Mouse (Mus musculus) embryonic facial prominence, embryonic 14.5 days (tissue): ENCODE data around the gene Lrrn4. TPM values are rescaled to one million over a fixed set of nuclear protein-coding genes. Genes with fewer than 3 reads are reported as not detected.

Experiments
- ATAC-seq: fragments of 200-750 bp; cut with Nextera tagmentation; 2 replicates; pipeline ENCODE4 v1.8.0; 2017; ENCODE audit warnings: low read depth, moderate number of reproducible peaks, moderate TSS enrichment
- DNase-seq: peaks from one replicate; pipeline ENCODE4 v3.0.0-alpha.2; 2015; ENCODE audit warnings: low spot score
- H3K27ac ChIP-seq: fragments of 300-500 bp; sonication (generic); replicated peaks from 2 replicates; pipeline ENCODE4 v1.5.1; 2014; ENCODE audit warnings: low read depth, mild to moderate bottlenecking, low read length, moderate library complexity
- H3K27me3 ChIP-seq: fragments of 300-500 bp; sonication (generic); replicated peaks from 2 replicates; pipeline ENCODE4 v1.6.1; 2014; ENCODE audit warnings: low read length; ENCODE audit not compliant: control insufficient read depth, insufficient read depth
- H3K36me3 ChIP-seq: fragments of 300-500 bp; sonication (generic); 2 replicates; pipeline ENCODE4 v1.6.1; 2014; ENCODE audit warnings: low read length, mixed read lengths; ENCODE audit not compliant: control insufficient read depth, insufficient read depth
- H3K4me1 ChIP-seq: fragments of 300-500 bp; sonication (generic); 2 replicates; pipeline ENCODE4 v1.6.1; 2014; ENCODE audit warnings: antibody characterized with exemption, low read length; ENCODE audit not compliant: control insufficient read depth, insufficient read depth
- H3K4me2 ChIP-seq: fragments of 300-500 bp; sonication (generic); 2 replicates; pipeline ENCODE4 v1.6.1; 2014; ENCODE audit warnings: low read depth, mild to moderate bottlenecking, low read length, moderate library complexity, mixed read lengths
- H3K4me3 ChIP-seq: fragments of 300-500 bp; sonication (generic); 2 replicates; pipeline ENCODE4 v1.5.1; 2014; ENCODE audit warnings: low read depth, mild to moderate bottlenecking, low read length
- H3K9ac ChIP-seq: fragments of 300-500 bp; sonication (generic); 2 replicates; pipeline ENCODE4 v1.6.1; 2014; ENCODE audit warnings: low read depth, mild to moderate bottlenecking, low read length, moderate library complexity, mixed read lengths
- H3K9me3 ChIP-seq: fragments of 300-500 bp; sonication (generic); 2 replicates; pipeline ENCODE4 v1.6.1; 2016; ENCODE audit warnings: low read length; ENCODE audit not compliant: control insufficient read depth
- WGBS: fragments of 180-500 bp; shearing (Covaris S2); extraction: QIAGEN DNeasy Blood & Tissue Kit; methylation state at CpG from one replicate; pipeline ENCODE4 v1.1.7; 2014; 5-methylcytosine and 5-hydroxymethylcytosine counted together
- polyA plus RNA-seq: library from polyadenylated mRNA; unstranded; fragments of >200 nt; fragmentation: Nextera tagmentation; extraction: Ambion mirVana; gene quantifications from 2 replicates; pipeline ENCODE4 v1.2.1, GENCODE M21; 2014

Gene Lrrn4
- polyA plus RNA-seq, 1 experiment from 2014 or later: 0.06 TPM

- Histone ChIP-seq H3K4me1 (no peaks in the 10 kb centered on the region; the same call in 1 of the 2 replicates), H3K27me3 (peaks cover 36% of the 10 kb centered on the region), H3K36me3 (no peaks in the 10 kb centered on the region), H3K9ac (peak overlapping the region; percentile 43), H3K9me3 (no peaks in the 10 kb centered on the region), H3K4me3 (peak overlapping the region; percentile 53), H3K4me2 (peak overlapping the region; percentile 95), H3K27ac (no peak overlapping the region)
- DNase-seq (peak; percentile 73), ATAC-seq (peak; percentile 82)
- 1% methylated on average over 21 of the region's 58 CpGs for WGBS
Observed at GRCm38 (mm10) chr2:132879261-132880044, 1.2 kb downstream of the Lrrn4 start.

- Histone ChIP-seq H3K4me2 (no peak overlapping the region), H3K9me3 (no peaks in the 10 kb centered on the region), H3K27ac (no peak overlapping the region), H3K4me3 (no peak overlapping the region), H3K36me3 (no peaks in the 10 kb centered on the region), H3K27me3 (peaks cover 36% of the 10 kb centered on the region), H3K9ac (no peak overlapping the region), H3K4me1 (no peaks in the 10 kb centered on the region; the same call in 1 of the 2 replicates)
- DNase-seq (no peak), ATAC-seq (no peak)
- WGBS: 62% methylated on average over 1 of the region's 1 CpGs
Observed at GRCm38 (mm10) chr2:132876991-132877390, 3.7 kb downstream of the Lrrn4 start.

DNA sequence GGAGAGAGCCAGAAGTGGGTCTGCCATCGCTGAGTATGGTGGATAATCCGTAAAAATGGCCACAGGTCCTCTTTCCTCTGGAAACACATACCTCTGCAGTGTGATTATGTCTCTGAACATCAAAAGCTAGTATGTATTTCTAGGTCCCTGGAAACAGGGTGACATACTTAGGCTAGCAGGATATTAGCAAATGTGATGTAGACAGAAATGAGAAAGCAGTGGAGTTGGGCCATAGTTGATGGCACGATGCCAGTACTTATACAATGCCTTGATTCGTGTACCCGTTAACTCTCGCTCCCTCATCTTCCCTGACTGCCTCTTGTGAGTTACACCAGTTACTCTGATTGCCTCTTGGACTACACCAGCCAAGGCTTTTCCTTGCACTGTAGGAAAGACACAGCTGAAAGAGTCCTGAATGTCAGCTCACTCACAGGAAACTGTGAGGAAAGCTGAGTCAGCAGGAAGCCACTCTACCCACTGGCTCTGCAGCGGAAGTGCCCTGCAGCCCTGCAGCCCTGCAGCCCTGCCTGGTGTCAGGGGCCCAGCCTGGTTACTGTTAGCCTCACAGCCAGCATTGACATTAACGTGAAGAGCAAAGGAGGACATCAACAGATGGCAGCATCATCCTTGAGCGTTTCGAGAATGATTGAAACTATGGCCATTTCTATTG lies 6.9 kb downstream of the Lrrn4 start:
- Histone ChIP-seq H3K27me3 (peaks cover 15% of the 10 kb centered on the region), H3K4me3 (no peak overlapping the region), H3K27ac (no peak overlapping the region), H3K9me3 (no peaks in the 10 kb centered on the region), H3K9ac (no peak overlapping the region), H3K36me3 (no peaks in the 10 kb centered on the region), H3K4me2 (no peak overlapping the region), H3K4me1 (no peaks in the 10 kb centered on the region)
- ATAC-seq (no peak), DNase-seq (no peak)
- 77% methylated on average over 10 of the region's 10 CpGs for WGBS

- no peak overlapping the region for H3K27ac ChIP-seq
- H3K9me3 ChIP-seq: no peaks in the 10 kb centered on the region
- no peak for ATAC-seq
- H3K27me3 ChIP-seq: no peaks in the 10 kb centered on the region
- no peak overlapping the region for H3K4me3 ChIP-seq
- H3K36me3 ChIP-seq: peaks cover 7% of the 10 kb centered on the region; the same call in 1 of the 2 replicates
- no peak for DNase-seq
- WGBS: 58% methylated on average over 3 of the region's 3 CpGs
- H3K9ac ChIP-seq: no peak overlapping the region
- H3K4me2 ChIP-seq: no peak overlapping the region
- no peaks in the 10 kb centered on the region for H3K4me1 ChIP-seq
Observed at GRCm38 (mm10) chr2:132871663-132872062, 9.0 kb downstream of the Lrrn4 start.

GRCm38 (mm10) chr2:132870286-132870685 lies 10.4 kb downstream of the Lrrn4 start:
- no peak for ATAC-seq
- no peak overlapping the region for H3K27ac ChIP-seq
- H3K9me3 ChIP-seq: no peaks in the 10 kb centered on the region
- WGBS: 77% methylated on average over 4 of the region's 4 CpGs
- H3K27me3 ChIP-seq: no peaks in the 10 kb centered on the region
- peaks cover 15% of the 10 kb centered on the region; the same call in 1 of the 2 replicates for H3K36me3 ChIP-seq
- no peak overlapping the region for H3K4me2 ChIP-seq
- no peak overlapping the region for H3K9ac ChIP-seq
- no peaks in the 10 kb centered on the region for H3K4me1 ChIP-seq
- H3K4me3 ChIP-seq: no peak overlapping the region
- DNase-seq: no peak

DNA sequence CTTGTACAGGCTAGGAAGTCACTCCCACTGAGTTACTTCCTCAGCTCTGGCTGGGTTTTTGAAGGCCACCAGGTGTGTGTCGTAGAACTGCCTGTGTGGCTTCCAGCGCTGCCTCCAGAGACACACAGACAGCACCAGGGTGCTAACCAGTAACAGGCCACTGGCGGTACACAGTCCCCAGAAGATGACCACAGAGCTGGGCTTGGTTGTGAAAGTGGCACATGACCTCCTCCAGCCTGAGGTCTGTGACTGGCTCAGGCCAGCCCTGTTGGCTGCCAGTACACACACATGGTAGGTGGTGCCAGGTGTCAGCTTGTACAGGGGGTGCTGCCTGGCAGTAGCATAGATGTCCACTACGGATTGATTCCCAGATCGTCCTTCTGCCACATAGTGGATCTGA lies 11.0 kb downstream of the Lrrn4 start:
- DNase-seq: no peak
- Histone ChIP-seq H3K4me3 (no peak overlapping the region), H3K36me3 (peaks cover 18% of the 10 kb centered on the region; the same call in 1 of the 2 replicates), H3K4me2 (no peak overlapping the region), H3K27me3 (no peaks in the 10 kb centered on the region), H3K9me3 (no peaks in the 10 kb centered on the region), H3K9ac (no peak overlapping the region), H3K4me1 (no peaks in the 10 kb centered on the region), H3K27ac (no peak overlapping the region)
- ATAC-seq: no peak
- 85% methylated on average over 5 of the region's 5 CpGs for WGBS

DNA sequence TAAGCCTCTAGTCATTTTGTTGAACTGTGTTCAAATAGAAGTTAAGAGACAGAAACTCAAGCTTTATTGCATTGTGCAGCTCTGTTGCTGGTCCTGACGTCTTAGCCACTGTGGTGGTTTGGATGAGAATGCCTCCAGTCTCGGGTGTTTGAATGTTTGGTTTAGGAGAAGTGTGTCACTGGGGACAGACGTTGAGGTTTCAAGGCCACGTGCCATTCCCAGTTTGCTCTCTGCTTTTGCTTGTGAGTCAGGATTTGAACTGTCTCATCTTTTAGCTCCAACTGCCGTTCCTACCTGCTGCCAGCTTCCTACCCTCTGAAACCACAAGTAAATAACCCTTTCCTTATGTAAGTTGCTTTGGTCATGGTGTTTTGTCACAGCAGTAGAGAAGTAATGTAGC lies 13.2 kb downstream of the Lrrn4 start:
- no peaks in the 10 kb centered on the region for H3K27me3 ChIP-seq
- no peaks in the 10 kb centered on the region for H3K4me1 ChIP-seq
- no peak overlapping the region for H3K9ac ChIP-seq
- H3K4me3 ChIP-seq: no peak overlapping the region
- ATAC-seq (no peak), DNase-seq (no peak)
- H3K9me3 ChIP-seq: no peaks in the 10 kb centered on the region
- H3K4me2 ChIP-seq: no peak overlapping the region
- no peak overlapping the region for H3K27ac ChIP-seq
- H3K36me3 ChIP-seq: peaks cover 32% of the 10 kb centered on the region; the same call in 1 of the 2 replicates
- WGBS: 70% methylated on average over 5 of the region's 5 CpGs

DNA sequence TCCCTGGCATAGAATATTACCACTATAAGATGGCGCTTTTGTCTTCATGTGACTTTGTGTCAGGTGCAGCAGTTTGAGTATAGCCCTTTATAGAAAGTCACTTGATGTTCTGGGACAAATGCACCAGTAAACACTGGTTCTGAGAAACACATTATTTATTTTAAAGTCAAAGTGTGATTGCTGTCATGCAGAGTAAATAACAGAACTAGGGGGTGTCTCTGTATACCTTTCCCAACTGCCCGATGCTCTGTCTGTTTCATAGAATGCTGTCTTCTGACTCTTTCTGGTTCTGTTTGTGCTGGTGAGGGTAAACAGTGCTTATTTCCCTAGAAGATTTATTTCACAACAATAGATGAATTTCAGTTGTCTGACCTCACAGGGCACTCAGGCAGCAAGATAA lies 17.4 kb downstream of the Lrrn4 start:
- Histone ChIP-seq H3K4me1 (no peaks in the 10 kb centered on the region), H3K9me3 (no peaks in the 10 kb centered on the region), H3K4me3 (no peak overlapping the region), H3K36me3 (peaks cover 37% of the 10 kb centered on the region), H3K27me3 (no peaks in the 10 kb centered on the region), H3K27ac (no peak overlapping the region), H3K4me2 (no peak overlapping the region), H3K9ac (no peak overlapping the region)
- DNase-seq (no peak), ATAC-seq (no peak)
- 91% methylated on average over 2 of the region's 2 CpGs for WGBS
